Comparison of ENCODE assay signal across 12 mouse cellular contexts in genomic region chr2:161425587-161425986, GRCm38 (mm10).
DNase-seq lines count a peak whose midpoint lies in the region; ATAC-seq and TF ChIP-seq lines count a peak whose summit lies in the region.
"Had no signal": no experiment of that assay in that cellular context is flagged by ENCODE, and none has a peak within 500 bp of the region (broad histone marks: within the 10 kb centered on the region; RNA-seq: fewer than 3 reads in every experiment).

No protein-coding gene starts in this region.

- 24% methylated on average over 3 of the region's 3 CpGs for WGBS in heart, postnatal 0 days
- WGBS in heart, adult 2 months, result 34% methylated on average over 3 of the region's 3 CpGs
- 35% methylated on average over 3 of the region's 3 CpGs for WGBS in lung, adult 2 months
- WGBS in embryonic facial prominence, embryonic 10.5 days, result 48% methylated on average over 3 of the region's 3 CpGs

- TF ChIP-seq POLR2A in heart, adult 2 months (IDR thresholded peaks at IDR 0.05; ENCODE audit: insufficient read depth, low read depth, low read length), result no peak
- TF ChIP-seq POLR2A in lung, adult 2 months (IDR thresholded peaks at IDR 0.05; ENCODE audit: borderline replicate concordance, extremely low read depth, low read depth, low read length), result no peak

- no peak overlapping the region for H3K9ac ChIP-seq in heart, postnatal 0 days (replicated peaks; ENCODE audit: low read depth, low read length)
- no peak overlapping the region for H3K9ac ChIP-seq in heart, adult 2 months (ENCODE audit: low read depth, low read length)
- H3K9ac ChIP-seq: heart, embryonic 13.5 days; intestine, embryonic 15.5 days had no signal

- H3K4me1 ChIP-seq in heart, postnatal 0 days (ENCODE audit: control insufficient read depth, insufficient read depth), result no peaks in the 10 kb centered on the region
- H3K4me1 ChIP-seq in heart, adult 2 months (ENCODE audit: control insufficient read depth, insufficient read depth, low read length), result no peaks in the 10 kb centered on the region
- H3K4me1 ChIP-seq in lung, adult 2 months (ENCODE audit: control insufficient read depth, insufficient read depth, low read length), result no peaks in the 10 kb centered on the region
- H3K4me1 ChIP-seq in embryonic facial prominence, embryonic 10.5 days, result no peaks in the 10 kb centered on the region
- H3K4me1 ChIP-seq: heart, embryonic 13.5 days; intestine, embryonic 15.5 days had no signal

- peak; percentile 6 for DNase-seq in heart, postnatal 0 days (ENCODE audit: low spot score)
- DNase-seq in heart, adult 2 months, result no peak
- peak; percentile 5 for DNase-seq in lung, postnatal 14 days
- DNase-seq in lung, adult 2 months, result no peak
- DNase-seq in embryonic facial prominence, embryonic 10.5 days (ENCODE audit: low spot score), result peak; percentile 44
- peak; percentile 58 for DNase-seq in retina, postnatal 1 day
- no peak for DNase-seq in right cerebral cortex, postnatal 36 days (ENCODE audit: low spot score in 2 of 2)
- DNase-seq: B cell, adult 2 months; thymus, postnatal 4 days had no signal

- no peaks in the 10 kb centered on the region for H3K9me3 ChIP-seq in heart, postnatal 0 days (replicated peaks; ENCODE audit: control insufficient read depth, low read length)
- H3K9me3 ChIP-seq in embryonic facial prominence, embryonic 10.5 days, result no peaks in the 10 kb centered on the region
- H3K9me3 ChIP-seq: heart, embryonic 13.5 days; intestine, embryonic 15.5 days had no signal

- no peaks in the 10 kb centered on the region for H3K36me3 ChIP-seq in heart, postnatal 0 days (replicated peaks; ENCODE audit: control insufficient read depth, insufficient read depth, low read length)
- no peaks in the 10 kb centered on the region for H3K36me3 ChIP-seq in heart, adult 2 months (ENCODE audit: control insufficient read depth, insufficient read depth, low read length)
- H3K36me3 ChIP-seq in embryonic facial prominence, embryonic 10.5 days (replicated peaks), result no peaks in the 10 kb centered on the region
- H3K36me3 ChIP-seq: heart, embryonic 13.5 days; intestine, embryonic 15.5 days had no signal

- H3K4me3 ChIP-seq in heart, postnatal 0 days (ENCODE audit: low read depth, low read length), result no peak overlapping the region
- H3K4me3 ChIP-seq in heart, adult 2 months, result no peak overlapping the region
- H3K4me3 ChIP-seq in lung, adult 2 months (replicated peaks; ENCODE audit: extremely low read depth, low read depth, low read length), result no peak overlapping the region
- H3K4me3 ChIP-seq in embryonic facial prominence, embryonic 10.5 days, result no peak overlapping the region
- H3K4me3 ChIP-seq: heart, embryonic 13.5 days; intestine, embryonic 15.5 days had no signal

- no peak for TF ChIP-seq CTCF in heart, postnatal 0 days (IDR thresholded peaks at IDR 0.05; ENCODE audit: low read depth)
- no peak for TF ChIP-seq CTCF in heart, adult 2 months (IDR thresholded peaks at IDR 0.05)
- no peak for TF ChIP-seq CTCF in lung, adult 2 months (IDR thresholded peaks at IDR 0.05; ENCODE audit: insufficient read depth, low read length)

- no peak for TF ChIP-seq EP300 in heart, postnatal 0 days (IDR thresholded peaks at IDR 0.05; ENCODE audit: low read depth)
- no peak for TF ChIP-seq EP300 in heart, adult 2 months (IDR thresholded peaks at IDR 0.05; ENCODE audit: insufficient read depth, low read depth, low read length)

- H3K27ac ChIP-seq in heart, postnatal 0 days (ENCODE audit: low read depth), result no peak overlapping the region
- H3K27ac ChIP-seq in heart, adult 2 months, result no peak overlapping the region
- H3K27ac ChIP-seq in embryonic facial prominence, embryonic 10.5 days (replicated peaks), result no peak overlapping the region
- H3K27ac ChIP-seq: heart, embryonic 13.5 days; intestine, embryonic 15.5 days had no signal

- no peak overlapping the region for H3K4me2 ChIP-seq in heart, postnatal 0 days (ENCODE audit: low read depth, low read length)
- H3K4me2 ChIP-seq: heart, embryonic 13.5 days; intestine, embryonic 15.5 days had no signal

- H3K79me2 ChIP-seq in heart, adult 2 months (replicated peaks; ENCODE audit: control insufficient read depth, insufficient read depth, low read length), result no peaks in the 10 kb centered on the region

- ATAC-seq in heart, postnatal 0 days (ENCODE audit: insufficient read depth, low read depth), result no peak
- ATAC-seq in megakaryocyte, adult 5-6 weeks (ENCODE audit: poor library complexity, severe bottlenecking), result no peak
- ATAC-seq: intestine, embryonic 15.5 days had no signal

- no peaks in the 10 kb centered on the region for H3K27me3 ChIP-seq in heart, postnatal 0 days (ENCODE audit: control insufficient read depth, insufficient read depth, low read length)
- H3K27me3 ChIP-seq in heart, adult 2 months (ENCODE audit: control insufficient read depth, insufficient read depth, low read length), result no peaks in the 10 kb centered on the region; the same call in 1 of the 2 replicates
- no peaks in the 10 kb centered on the region for H3K27me3 ChIP-seq in embryonic facial prominence, embryonic 10.5 days (replicated peaks; ENCODE audit: low read depth, poor library complexity, severe bottlenecking)
- H3K27me3 ChIP-seq: heart, embryonic 13.5 days; intestine, embryonic 15.5 days had no signal

- intact Hi-C loops in heart, adult 2 months (cut with DNase I), result no loop called here

Comparison
In these comparisons a context has a peak if more than half of its experiments do, and no peak if none do; other contexts are left out.
1. DNase-seq: peak in heart, postnatal 0 days (single experiment), lung, postnatal 14 days (single experiment), embryonic facial prominence, embryonic 10.5 days (single experiment) and retina, postnatal 1 day (single experiment); none in heart, adult 2 months (0 of 2), lung, adult 2 months (single experiment) and right cerebral cortex, postnatal 36 days (0 of 2).